Mouse (Mus musculus): Measurements from ENCODE around the gene Epc2.

GRCm38 (mm10) chr2:49482146-49482545, 30.9 kb downstream of the Epc2 start:
- no peak for TF ChIP-seq CTCF (IDR thresholded peaks at IDR 0.05; ENCODE audit: borderline replicate concordance, control insufficient read depth, extremely low read depth, insufficient read depth, low read length, poor library complexity)
- no peak for TF ChIP-seq POLR2A (IDR thresholded peaks at IDR 0.05; ENCODE audit: control insufficient read depth, extremely low read depth, insufficient read depth, low read length, poor library complexity)

Measured in thymus, adult 2 months (tissue).